Mouse (Mus musculus): Measurements from ENCODE around the gene Carhsp1.

DNA sequence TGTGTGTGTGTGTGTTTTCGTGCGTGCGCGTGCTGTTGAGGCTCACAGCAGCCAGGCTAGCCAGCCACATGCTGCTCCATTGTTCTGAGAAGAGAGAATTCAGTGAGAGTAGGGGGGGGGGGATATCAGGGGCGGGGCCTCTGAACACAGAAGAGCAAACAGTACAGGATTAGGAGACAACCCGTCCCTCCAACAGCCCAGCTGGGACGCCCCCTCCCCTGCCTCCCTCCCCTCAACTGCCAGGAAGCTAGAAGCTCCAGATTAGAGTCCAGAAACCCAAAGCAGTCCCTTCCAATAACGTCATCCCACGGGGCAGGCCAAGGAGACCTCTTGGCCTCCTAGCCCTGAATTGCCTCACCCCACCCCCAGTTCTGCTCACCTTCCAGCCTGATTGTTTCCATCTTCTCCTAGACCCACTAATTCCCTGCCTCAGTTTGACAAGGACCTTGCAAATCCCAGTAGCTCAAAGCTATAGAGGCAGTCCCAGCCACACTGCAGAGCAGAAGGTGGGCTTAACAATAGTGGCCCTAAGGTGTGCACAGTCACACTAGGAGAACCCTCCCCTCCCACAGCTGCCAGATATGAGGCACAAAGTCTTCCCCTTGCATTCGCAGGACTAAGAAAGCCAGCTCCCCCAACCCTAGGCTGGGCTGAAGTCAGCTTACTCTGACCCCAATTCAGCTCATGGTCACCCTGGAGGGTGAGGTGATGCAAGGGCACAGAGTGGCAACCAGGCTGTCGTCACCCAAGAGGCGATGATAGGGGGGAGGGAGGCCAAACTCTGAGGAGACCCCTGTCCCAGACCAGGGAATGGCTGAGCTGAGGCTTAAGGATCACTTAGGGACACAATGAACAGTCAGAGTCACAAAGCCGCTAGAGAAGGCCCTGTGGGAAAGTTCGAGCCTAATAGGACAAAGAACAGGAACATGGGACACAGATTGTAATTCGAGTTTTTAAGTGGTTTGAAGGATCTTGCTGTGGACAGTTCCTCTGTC is 1.6 kb downstream of the Carhsp1 start:
- TF ChIP-seq CTCF (IDR thresholded peaks at IDR 0.05) (no peak), EP300 (IDR thresholded peaks at IDR 0.05) (no peak)
